ENCODE assay signal across 20 mouse cellular contexts in genomic region chr6:120516422-120516821, GRCm38 (mm10). TPM values are rescaled to one million over a fixed set of nuclear protein-coding genes. Genes with fewer than 3 reads are reported as not detected.
DNase-seq lines count a peak whose midpoint lies in the region; ATAC-seq and TF ChIP-seq lines count a peak whose summit lies in the region.
"Had no signal": no experiment of that assay in that cellular context is flagged by ENCODE, and none has a peak within 500 bp of the region (broad histone marks: within the 10 kb centered on the region; RNA-seq: fewer than 3 reads in every experiment).

No protein-coding gene starts in this region.

- peak; percentile 8 to 29 for DNase-seq in spleen, postnatal 36 days (ENCODE audit: low spot score in 2 of 2)
- no peak for DNase-seq in spleen, adult 12 weeks (ENCODE audit: low spot score)
- peak; percentile 82 to 86 (median 83) for DNase-seq in liver, embryonic 14.5 days (ENCODE audit: low read depth in 3 of 3, low spot score in 3 of 3)
- DNase-seq in yolk sac, embryonic 10.5 days (ENCODE audit: low spot score): peak; percentile 15
- no peak for DNase-seq in thymus, postnatal 0 days (ENCODE audit: low spot score)
- no peak for DNase-seq in layer of hippocampus, postnatal 36 days
- DNase-seq: adrenal gland, postnatal 14 days; cerebellum, postnatal 36 days; heart, adult 2 months; heart, postnatal 36 days; kidney, adult 11 months; kidney, postnatal 25 days; right cerebral cortex, postnatal 4 days had no signal

- H3K4me2 ChIP-seq in liver, embryonic 14.5 days (ENCODE audit: low read depth): peak overlapping the region; percentile 58
- H3K4me2 ChIP-seq: embryonic facial prominence, embryonic 12.5 days; forebrain, embryonic 12.5 days; lung, embryonic 15.5 days; neural tube, embryonic 13.5 days had no signal

- peak; percentile 85 for ATAC-seq in common myeloid progenitor, adult 5-6 weeks (replicated peaks; ENCODE audit: low read depth, poor library complexity, severe bottlenecking)
- ATAC-seq in liver, embryonic 14.5 days (ENCODE audit: insufficient read depth): peak; percentile 96
- ATAC-seq: hindbrain, embryonic 16.5 days had no signal

- H3K27ac ChIP-seq in liver, embryonic 14.5 days: peak overlapping the region; percentile 77
- H3K27ac ChIP-seq: embryonic facial prominence, embryonic 12.5 days; forebrain, embryonic 12.5 days; heart, adult 2 months; limb, embryonic 10.5 days; lung, embryonic 15.5 days; neural tube, embryonic 13.5 days had no signal

- peak overlapping the region; percentile 48 for H3K9ac ChIP-seq in liver, embryonic 14.5 days (replicated peaks)
- H3K9ac ChIP-seq: embryonic facial prominence, embryonic 12.5 days; forebrain, embryonic 12.5 days; lung, embryonic 15.5 days; neural tube, embryonic 13.5 days had no signal

- TF ChIP-seq CTCF in liver, embryonic 14.5 days (IDR thresholded peaks at IDR 0.05; ENCODE audit: low read depth): peak; percentile 42; the same call in 1 of the 2 replicates

- H3K36me3 ChIP-seq in liver, embryonic 14.5 days (replicated peaks; ENCODE audit: control insufficient read depth, insufficient read depth, low read depth): no peaks in the 10 kb centered on the region; the same call in 1 of the 2 replicates

- H3K9me3 ChIP-seq in liver, embryonic 14.5 days (ENCODE audit: control insufficient read depth, low read length): no peaks in the 10 kb centered on the region
- H3K9me3 ChIP-seq: embryonic facial prominence, embryonic 12.5 days; forebrain, embryonic 12.5 days; limb, embryonic 10.5 days; lung, embryonic 15.5 days; neural tube, embryonic 13.5 days had no signal

- no peak overlapping the region for H3K4me3 ChIP-seq in liver, embryonic 14.5 days (ENCODE audit: insufficient read depth in 1 of 2, low read depth in 2 of 2, low read length in 2 of 2)
- H3K4me3 ChIP-seq: embryonic facial prominence, embryonic 12.5 days; forebrain, embryonic 12.5 days; heart, adult 2 months; limb, embryonic 10.5 days; lung, embryonic 15.5 days; neural tube, embryonic 13.5 days had no signal

- TF ChIP-seq EP300 in liver, embryonic 14.5 days (IDR thresholded peaks at IDR 0.05; ENCODE audit: low read depth): peak; percentile 99

- no peaks in the 10 kb centered on the region for H3K27me3 ChIP-seq in liver, embryonic 14.5 days (ENCODE audit: control insufficient read depth, insufficient read depth, low read length)
- H3K27me3 ChIP-seq: embryonic facial prominence, embryonic 12.5 days; forebrain, embryonic 12.5 days; lung, embryonic 15.5 days; neural tube, embryonic 13.5 days had no signal

- peaks cover 19 to 31% of the 10 kb centered on the region in 2 experiments for H3K4me1 ChIP-seq in liver, embryonic 14.5 days (replicated peaks; ENCODE audit: control insufficient read depth in 2 of 2, insufficient read depth in 2 of 2, low read length in 1 of 2)
- H3K4me1 ChIP-seq: embryonic facial prominence, embryonic 12.5 days; forebrain, embryonic 12.5 days; limb, embryonic 10.5 days; lung, embryonic 15.5 days; neural tube, embryonic 13.5 days had no signal

- 22% methylated on average over 4 of the region's 4 CpGs for WGBS in liver, embryonic 14.5 days (ENCODE audit: insufficient replicate concordance)

RNA-seq across cellular contexts. Expression of gene Hdhd5, which starts 14.7 kb away (rescaled TPM):
- 11.6 and 15.0 TPM in 2 replicates for total RNA-seq in common myeloid progenitor, adult 5-6 weeks (2017)
- 8.4 and 8.8 TPM in 2 replicates for polyA plus RNA-seq in liver, embryonic 14.5 days (2012; rRNA removed)
- polyA plus RNA-seq in liver, embryonic 14.5 days (2014; fragmentation: Nextera tagmentation; extraction: Ambion mirVana): 5.6 and 6.1 TPM in 2 replicates
- polyA plus RNA-seq in thymus, postnatal 0 days (2015; fragmentation: Nextera tagmentation; extraction: Ambion mirVana): 42.6 and 48.3 TPM in 2 replicates
- 10 to 100 TPM; 29.5 to 30.5 TPM for total RNA-seq in layer of hippocampus, postnatal 36 days (2021)

RNA-seq across cellular contexts. Expression of gene Tmem121b, which starts 22.8 kb away (rescaled TPM):
- 0.53 and 0.73 TPM in 2 replicates for total RNA-seq in common myeloid progenitor, adult 5-6 weeks (2017)
- 0.01 and 0.04 TPM in 2 replicates for polyA plus RNA-seq in liver, embryonic 14.5 days (2012; rRNA removed)
- 0.04 TPM in 1 of 2 replicates, not detected in the other for polyA plus RNA-seq in liver, embryonic 14.5 days (2014; fragmentation: Nextera tagmentation; extraction: Ambion mirVana)
- 0.31 and 0.42 TPM in 2 replicates for polyA plus RNA-seq in thymus, postnatal 0 days (2015; fragmentation: Nextera tagmentation; extraction: Ambion mirVana)
- total RNA-seq in layer of hippocampus, postnatal 36 days (2021): 10 to 100 TPM; 37.7 to 41.3 TPM
- total RNA-seq: heart, adult 2 months; heart, postnatal 36 days had no signal
- polyA plus RNA-seq: heart, adult 2 months had no signal

RNA-seq across cellular contexts. Expression of gene Il17ra, which starts 53.4 kb away (rescaled TPM):
- 29.6 and 31.8 TPM in 2 replicates for total RNA-seq in common myeloid progenitor, adult 5-6 weeks (2017)
- polyA plus RNA-seq in liver, embryonic 14.5 days (2012; rRNA removed): 6.0 and 6.2 TPM in 2 replicates
- 3.6 TPM in 2 replicates for polyA plus RNA-seq in liver, embryonic 14.5 days (2014; fragmentation: Nextera tagmentation; extraction: Ambion mirVana)
- 57.9 and 67.5 TPM in 2 replicates for polyA plus RNA-seq in thymus, postnatal 0 days (2015; fragmentation: Nextera tagmentation; extraction: Ambion mirVana)
- total RNA-seq in layer of hippocampus, postnatal 36 days (2021): 1 to 10 TPM; 6.0 to 7.3 TPM

Comparison
In these comparisons a context has a peak if more than half of its experiments do, and no peak if none do; other contexts are left out.
1. DNase-seq: peak in spleen, postnatal 36 days (2 of 2), liver, embryonic 14.5 days (3 of 3) and yolk sac, embryonic 10.5 days (single experiment); none in spleen, adult 12 weeks (single experiment), thymus, postnatal 0 days (single experiment) and layer of hippocampus, postnatal 36 days (0 of 2).
2. RNA of gene Tmem121b, which starts 22.8 kb away (total RNA-seq): 37.7 to 41.3 TPM in layer of hippocampus, postnatal 36 days; 0.53 to 0.73 TPM in common myeloid progenitor, adult 5-6 weeks; every median in the first group is over 10 times any median in the second.